Mouse (Mus musculus): ENCODE results near the gene Ap2a1.

Gene Ap2a1

GRCm38 (mm10) chr7:44850789-44851624, 78.3 kb downstream of the Ap2a1 start:
- no peak for DNase-seq (ENCODE audit: low spot score in 2 of 2)

All from cerebellum, postnatal 4 days (tissue).